Comparison of ENCODE assay signal across 15 mouse cellular contexts in the genomic region with DNA sequence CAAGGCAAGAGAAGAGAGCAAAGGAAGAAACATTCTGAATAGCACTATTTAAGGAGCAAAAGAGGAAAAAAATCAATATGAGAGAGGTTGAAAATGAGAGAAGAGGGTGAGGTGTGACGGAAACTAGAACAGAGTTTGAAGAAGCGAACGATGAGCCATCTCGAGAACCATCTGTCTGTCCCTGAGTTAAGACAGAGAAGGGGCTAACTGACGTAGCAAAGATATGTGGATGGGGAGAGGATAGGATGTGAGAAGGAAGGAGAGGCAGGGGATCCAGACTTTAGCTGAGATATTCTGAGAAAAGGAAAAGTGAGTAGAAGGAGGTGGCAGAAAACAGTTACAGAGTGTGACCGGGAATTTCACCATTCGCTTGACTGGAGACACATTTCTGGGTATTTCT.
"Had no signal": no experiment of that assay in that cellular context is flagged by ENCODE, and none has a peak within 500 bp of the region (broad histone marks: within the 10 kb centered on the region; RNA-seq: fewer than 3 reads in every experiment).

No protein-coding gene starts in this region.

- DNase-seq: gastrocnemius, postnatal 14 days; gastrocnemius, postnatal 36 days; heart, adult 18-20 months; heart, postnatal 14 days; heart, postnatal 36 days; kidney, adult 11 months; kidney, adult 2 months; kidney, adult 9 months; kidney, postnatal 14 days; kidney, postnatal 36 days; layer of hippocampus, adult 9-11 months; layer of hippocampus, postnatal 36 days had no signal

- ATAC-seq: hindbrain, postnatal 0 days; intestine, embryonic 16.5 days; liver, embryonic 12.5 days had no signal
